Mouse (Mus musculus): Measurements from ENCODE around the gene Adam20. TPM values are rescaled to one million over a fixed set of nuclear protein-coding genes. Genes with fewer than 3 reads are reported as not detected.
"Not testable (repeated sequence)": the region's sequence is repeated elsewhere in the genome, so short reads cannot be mapped to it uniquely, and the experiment has no call there.

Adam20 gene
- not detected in 3 replicates for total RNA-seq (2017)

DNA sequence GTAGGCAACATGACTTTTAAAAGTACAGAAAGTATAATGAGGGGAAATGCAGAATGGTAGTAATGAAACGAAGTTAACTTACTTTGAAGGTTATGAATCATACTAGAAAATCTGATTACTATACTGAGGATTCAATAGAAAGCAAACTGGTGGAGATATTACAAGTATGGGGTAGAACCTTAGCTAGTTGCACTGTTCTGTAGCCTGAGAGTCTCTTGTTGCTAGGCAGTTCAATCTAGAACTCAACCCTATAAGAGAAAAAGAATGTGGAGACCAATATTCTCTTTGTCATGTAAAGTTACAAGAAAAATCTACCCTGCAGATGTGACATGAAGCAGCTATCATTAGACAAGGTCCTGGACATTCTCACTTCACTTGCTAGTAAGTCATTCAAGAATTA is at the start of gene Adam20:
TSS of gene Adam20 (plus strand) at position 301 of the 400 bp plus-strand sequence.
- not testable (repeated sequence) for ATAC-seq (replicated peaks; ENCODE audit: insufficient number of reproducible peaks, low FRiP score, low TSS enrichment, poor library complexity, severe bottlenecking)

DNA sequence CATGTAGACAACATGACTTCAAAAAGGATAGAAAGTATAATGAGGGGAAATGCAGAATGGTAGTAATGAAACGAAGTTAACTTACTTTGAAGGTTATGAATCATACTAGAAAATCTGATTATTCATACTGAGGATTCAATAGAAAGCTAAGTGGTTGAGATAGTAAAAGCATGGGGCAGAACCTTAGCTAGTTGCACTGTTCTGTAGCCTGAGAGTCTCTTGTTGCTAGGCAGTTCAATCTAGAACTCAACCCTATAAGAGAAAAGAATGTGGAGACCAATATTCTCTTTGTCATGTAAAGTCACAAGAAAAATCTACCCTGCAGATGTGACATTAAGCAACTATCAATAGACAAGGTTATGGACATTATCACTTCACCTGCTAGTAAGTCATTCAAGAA is 41.2 kb upstream of the Adam20 start, which contains the start of gene Adam25:
TSS of gene Adam25 (plus strand) at position 301 of the 400 bp plus-strand sequence.
- not testable (repeated sequence) for ATAC-seq (replicated peaks; ENCODE audit: insufficient number of reproducible peaks, low FRiP score, low TSS enrichment, poor library complexity, severe bottlenecking)

DNA sequence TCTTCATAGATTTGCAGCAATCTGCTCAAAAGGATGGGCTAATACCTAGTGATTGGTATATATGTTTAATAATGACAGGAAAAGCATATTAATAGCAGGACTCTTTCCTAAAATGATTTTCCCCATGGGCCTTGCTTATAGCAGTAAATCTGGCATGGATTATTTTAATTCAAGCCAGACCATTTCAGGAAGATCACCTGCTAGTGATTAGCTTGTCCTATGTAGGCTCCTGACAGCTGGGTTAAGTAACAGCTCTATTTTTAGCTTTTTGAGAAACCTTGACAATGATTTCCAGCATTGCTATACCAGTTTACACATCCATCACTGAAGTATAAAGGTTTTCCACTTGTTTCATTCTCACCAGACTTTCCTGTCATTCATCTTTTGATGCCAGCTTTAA is 9.8 kb upstream of the Adam20 start:
- no peak for ATAC-seq (replicated peaks; ENCODE audit: insufficient number of reproducible peaks, low FRiP score, low TSS enrichment, poor library complexity, severe bottlenecking)

DNA sequence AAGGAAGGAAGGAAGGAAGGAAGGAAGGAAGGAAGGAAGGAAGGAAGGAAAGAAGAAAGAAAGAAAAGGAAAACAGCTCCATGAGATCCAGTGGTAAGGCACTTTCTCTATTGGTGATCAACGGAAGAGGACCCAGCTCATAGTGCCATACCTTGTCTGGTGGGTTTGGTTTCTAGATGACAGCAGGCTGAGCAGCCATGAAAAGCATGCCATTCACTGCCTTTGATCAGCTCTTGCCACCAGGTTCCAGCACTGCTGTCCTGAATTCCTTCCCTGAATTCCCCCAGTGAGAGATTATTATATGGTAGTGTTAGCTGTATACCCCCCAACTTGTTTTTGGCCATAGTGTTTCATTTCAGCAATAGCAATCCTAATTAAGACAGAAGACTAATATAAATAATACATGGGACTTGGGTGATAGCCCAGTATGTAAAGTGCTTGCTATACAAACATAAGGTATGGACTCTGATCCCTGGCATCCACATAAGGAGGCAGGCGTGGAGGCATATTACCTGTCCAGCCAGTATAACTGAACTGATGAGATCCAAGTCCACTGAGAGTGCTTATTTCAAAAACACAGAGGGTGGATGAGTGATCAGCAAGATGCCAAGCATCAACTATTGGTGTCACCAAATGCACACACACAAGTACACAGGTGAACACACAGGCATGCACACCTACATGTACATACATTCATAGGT is 10.5 kb downstream of the Adam20 start:
- ATAC-seq (replicated peaks; ENCODE audit: insufficient number of reproducible peaks, low FRiP score, low TSS enrichment, poor library complexity, severe bottlenecking), result no peak

Other genes starting within 250 kb of the Adam20 start
- not detected in 3 replicates for gene Adam24, start 118.2 kb upstream of the Adam20 start, total RNA-seq (2017)
- gene Adam25, start 41.1 kb upstream of the Adam20 start, total RNA-seq (2017), result not detected in 3 replicates
- not detected in 3 replicates for gene Adam39, start 29.7 kb downstream of the Adam20 start, total RNA-seq (2017)

Data from monocyte, adult 5-6 weeks (primary cell).